Mouse (Mus musculus) liver, postnatal 0 days (tissue): ENCODE results near the gene Ube3b.
A peak's percentile ranks its signal among the peaks of the same experiment; 100 is the strongest.

ENCODE experiments used
- CTCF ChIP-seq: sonication (generic); IDR thresholded peaks from 2 replicates; pipeline ENCODE4 v1.5.1; 2016; ENCODE audit warnings: antibody characterized with exemption, low read depth
- EP300 ChIP-seq: IDR thresholded peaks from 2 replicates; pipeline ENCODE4 v1.6.1; 2016; ENCODE audit warnings: antibody characterized with exemption, low read depth, mild to moderate bottlenecking

- TF ChIP-seq CTCF (peak; percentile 94), EP300 (no peak)
Observed at GRCm38 (mm10) chr5:114461238-114461637, 80.8 kb downstream of the Ube3b start.
